Mouse (Mus musculus) MEL (cell line): ENCODE data around the gene Ksr1. TPM values are rescaled to one million over a fixed set of nuclear protein-coding genes. Genes with fewer than 3 reads are reported as not detected.

Experiments used
- DNase-seq: peaks from one replicate; pipeline ENCODE4 v3.0.0; 2011; ENCODE audit warnings: low read depth, low spot score
- H3K27ac ChIP-seq: 2 replicates; pipeline ENCODE4 v1.5.1; 2012; ENCODE audit warnings: low read depth, mild to moderate bottlenecking, control low read depth, low read length, moderate library complexity; ENCODE audit not compliant: control insufficient read depth
- H3K27me3 ChIP-seq, 2 experiments: fragments of 150-350 bp in 1 of 2; sonication (generic) in 1 of 2; 2 replicates each; pipeline ENCODE4 v1.6.1; 2012; ENCODE audit warnings: low read length in 2 of 2, mild to moderate bottlenecking in 2 of 2, improper control_type of control experiment in 1 of 2, moderate library complexity in 1 of 2; ENCODE audit not compliant: insufficient read depth in 2 of 2, control insufficient read depth in 1 of 2
- H3K36me3 ChIP-seq, 2 experiments: 2 replicates each; pipeline ENCODE4 v1.6.1; 2012 to 2014; ENCODE audit warnings: low read length in 2 of 2, improper control_type of control experiment in 1 of 2, inconsistent platforms in 1 of 2, mild to moderate bottlenecking in 1 of 2; ENCODE audit not compliant: insufficient read depth in 2 of 2, control insufficient read depth in 1 of 2
- H3K4me1 ChIP-seq, 2 experiments: fragments of 150-350 bp in 1 of 2; sonication (generic) in 1 of 2; 2 replicates each; pipeline ENCODE4 v1.6.1; 2012; ENCODE audit warnings: low read length in 2 of 2, improper control_type of control experiment in 1 of 2, mild to moderate bottlenecking in 1 of 2; ENCODE audit not compliant: insufficient read depth in 2 of 2, control insufficient read depth in 1 of 2
- H3K4me3 ChIP-seq, 2 experiments: fragments of 150-350 bp in 1 of 2; sonication (generic) in 1 of 2; 2 replicates each; pipeline ENCODE4 v1.5.1; 2012; ENCODE audit warnings: low read depth in 2 of 2, low read length in 2 of 2, mild to moderate bottlenecking in 2 of 2, moderate library complexity in 2 of 2, control low read depth in 1 of 2, improper control_type of control experiment in 1 of 2; ENCODE audit not compliant: control insufficient read depth in 1 of 2, insufficient read depth in 1 of 2
- H3K79me2 ChIP-seq: 2 replicates; pipeline ENCODE4 v1.6.1; 2012; ENCODE audit warnings: mild to moderate bottlenecking, low read length, moderate library complexity; ENCODE audit not compliant: control insufficient read depth, poor library complexity, insufficient read depth
- H3K9ac ChIP-seq: 2 replicates; pipeline ENCODE4 v1.6.1; 2012; ENCODE audit warnings: low read depth, mild to moderate bottlenecking, control low read depth, low read length, moderate library complexity; ENCODE audit not compliant: control insufficient read depth, poor library complexity, severe bottlenecking
- H3K9me3 ChIP-seq: fragments of 150-350 bp; sonication (generic); replicated peaks from 2 replicates; pipeline ENCODE4 v1.6.1; 2012; ENCODE audit warnings: mild to moderate bottlenecking, low read length, improper control_type of control experiment, moderate library complexity; ENCODE audit not compliant: insufficient read depth
- BHLHE40 ChIP-seq: IDR thresholded peaks from 2 replicates; pipeline ENCODE4 v1.6.1; 2012; ENCODE audit warnings: low read depth, mild to moderate bottlenecking, inconsistent platforms, low read length, improper control_type of control experiment, borderline replicate concordance
- CHD1 ChIP-seq: IDR thresholded peaks from 2 replicates; pipeline ENCODE4 v1.6.1; 2012; ENCODE audit warnings: low read depth, mild to moderate bottlenecking, inconsistent platforms, low read length, improper control_type of control experiment
- CHD2 ChIP-seq: IDR thresholded peaks from 2 replicates; pipeline ENCODE4 v1.6.1; 2011; ENCODE audit warnings: low read length, improper control_type of control experiment
- CTCF ChIP-seq, 3 experiments: IDR thresholded peaks in 2 of 3; conservative IDR thresholded peaks in 1 of 3; 2 replicates each; pipeline ENCODE4 v1.5.1; 2011 to 2012; ENCODE audit warnings: low read length in 3 of 3, low read depth in 2 of 3, mild to moderate bottlenecking in 2 of 3, improper control_type of control experiment in 1 of 3, inconsistent platforms in 1 of 3, mixed read lengths in 1 of 3, moderate library complexity in 1 of 3; ENCODE audit not compliant: control insufficient read depth in 1 of 3, insufficient read depth in 1 of 3, poor library complexity in 1 of 3, severe bottlenecking in 1 of 3
- E2F4 ChIP-seq: IDR thresholded peaks from 2 replicates; pipeline ENCODE4 v1.6.1; 2011; ENCODE audit warnings: low read depth, low read length, improper control_type of control experiment, borderline replicate concordance
- ELF1 ChIP-seq: IDR thresholded peaks from 2 replicates; pipeline ENCODE4 v1.6.1; 2014; ENCODE audit warnings: low read depth, mild to moderate bottlenecking, inconsistent platforms, low read length, improper control_type of control experiment, moderate library complexity
- MXI1 ChIP-seq: IDR thresholded peaks from 2 replicates; pipeline ENCODE4 v1.6.1; 2011; ENCODE audit warnings: mild to moderate bottlenecking, low read depth, low read length, improper control_type of control experiment
- NELFE ChIP-seq: IDR thresholded peaks from 2 replicates; pipeline ENCODE4 v1.6.1; 2011; ENCODE audit warnings: low read depth, low read length, improper control_type of control experiment
- NRF1 ChIP-seq: IDR thresholded peaks from 2 replicates; pipeline ENCODE4 v1.6.1; 2014; ENCODE audit warnings: low read depth, mild to moderate bottlenecking, inconsistent platforms, low read length, improper control_type of control experiment, moderate library complexity; ENCODE audit not compliant: poor library complexity, insufficient read depth, severe bottlenecking
- POLR2AphosphoS5 ChIP-seq: IDR thresholded peaks from 2 replicates; pipeline ENCODE4 v1.6.1; 2012; ENCODE audit warnings: low read depth, borderline replicate concordance, mild to moderate bottlenecking, inconsistent platforms, low read length, moderate library complexity, mixed read lengths
- RAD21 ChIP-seq: IDR thresholded peaks from 2 replicates; pipeline ENCODE4 v1.6.1; 2011; ENCODE audit warnings: mild to moderate bottlenecking, low read depth, low read length, improper control_type of control experiment
- RCOR1 ChIP-seq: IDR thresholded peaks from 2 replicates; pipeline ENCODE4 v1.6.1; 2012; ENCODE audit warnings: low read depth, mild to moderate bottlenecking, inconsistent platforms, low read length, improper control_type of control experiment
- TAL1 ChIP-seq: IDR thresholded peaks from 2 replicates; pipeline ENCODE4 v1.6.1; 2012; ENCODE audit warnings: mild to moderate bottlenecking, inconsistent platforms, low read length, moderate library complexity, mixed read lengths
- TBP ChIP-seq: IDR thresholded peaks from 2 replicates; pipeline ENCODE4 v1.8.0; 2011; ENCODE audit warnings: low read depth, low read length, improper control_type of control experiment
- UBTF ChIP-seq: IDR thresholded peaks from 2 replicates; pipeline ENCODE4 v1.6.1; 2012; ENCODE audit warnings: low read depth, mild to moderate bottlenecking, inconsistent platforms, low read length, improper control_type of control experiment, moderate library complexity, borderline replicate concordance; ENCODE audit not compliant: insufficient read depth
- USF2 ChIP-seq, 2 experiments: IDR thresholded peaks; 2 replicates each; pipeline ENCODE4 v1.6.1; 2011 to 2012; ENCODE audit warnings: improper control_type of control experiment in 2 of 2, low read length in 2 of 2, borderline replicate concordance in 1 of 2, inconsistent platforms in 1 of 2, low read depth in 1 of 2, mild to moderate bottlenecking in 1 of 2; ENCODE audit not compliant: insufficient read depth in 1 of 2
- polyA plus RNA-seq, 2 experiments: library from polyadenylated mRNA; stranded (reverse) in 1 of 2; unstranded in 1 of 2; fragments of >175 nt in 1 of 2; fragments of >200 nt in 1 of 2; gene quantifications; 2 replicates each; pipeline versions ENCODE4 v1.2.1 to v1.2.4; 2012; ENCODE audit warnings: low replicate concordance in 2 of 2, low read depth in 1 of 2; ENCODE audit not compliant: insufficient read length in 2 of 2, insufficient read depth in 1 of 2, missing spikeins in 1 of 2
- total RNA-seq: library from RNA; depleted of rRNA; stranded (reverse); fragments of 300-350 nt; gene quantifications from 2 replicates; pipeline ENCODE4 v1.2.3, GENCODE M21; 2012

Gene Ksr1
- total and polyA plus RNA-seq, 3 experiments: 9.7 to 18.4 TPM; not detected in 1

DNA sequence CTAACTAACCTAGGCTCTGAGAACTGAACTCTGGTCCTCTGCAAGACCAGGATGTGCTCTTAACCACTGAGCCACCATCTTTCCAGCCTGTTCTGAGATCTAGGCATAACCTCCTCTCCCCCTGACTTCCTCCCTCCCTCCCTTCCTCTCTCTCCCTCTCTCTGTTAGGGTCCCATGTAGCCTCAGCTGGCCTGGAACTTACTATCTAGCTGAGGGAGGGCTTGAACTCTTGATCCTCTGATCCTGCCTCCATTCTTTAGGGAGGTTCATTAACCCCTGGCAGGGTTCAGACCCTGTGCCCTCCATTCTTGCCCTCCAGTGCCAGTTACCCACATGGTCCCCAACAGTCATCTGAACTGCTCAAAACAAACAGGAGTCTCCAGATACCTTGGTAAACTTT, 133.2 kb downstream of the Ksr1 start:
- Histone ChIP-seq H3K27me3 (no peaks in the 10 kb centered on the region), H3K27ac (no peak overlapping the region), H3K36me3 (peaks cover 0 to 10% of the 10 kb centered on the region in 2 experiments; a peak in 2 of 4 replicates)
- no peak for TF ChIP-seq BHLHE40
- TF ChIP-seq, all 39 proteins: peak for 0
- Histone ChIP-seq H3K79me2 (no peaks in the 10 kb centered on the region), H3K9me3 (no peaks in the 10 kb centered on the region), H3K4me3 (no peak overlapping the region), H3K9ac (no peak overlapping the region), H3K4me1 (peaks cover 11 to 17% of the 10 kb centered on the region in 2 experiments)
- DNase-seq: no peak

GRCm38 (mm10) chr11:79012529-79012928, 133.7 kb downstream of the Ksr1 start:
- Histone ChIP-seq H3K9ac (no peak overlapping the region), H3K4me3 (no peak overlapping the region), H3K79me2 (no peaks in the 10 kb centered on the region), H3K27me3 (no peaks in the 10 kb centered on the region), H3K4me1 (peaks cover 16 to 20% of the 10 kb centered on the region in 2 experiments), H3K27ac (no peak overlapping the region), H3K9me3 (no peaks in the 10 kb centered on the region), H3K36me3 (peaks cover 0 to 14% of the 10 kb centered on the region in 2 experiments; a peak in 2 of 4 replicates)
- no peak for DNase-seq
- TF ChIP-seq TBP (no peak), CTCF (IDR thresholded peaks at IDR 0.05 in 2 of 3, conservative IDR thresholded peaks at IDR 0.05 in 1 of 3; ENCODE audit: control insufficient read depth in 1 of 3, insufficient read depth in 1 of 3, low read depth in 2 of 3, low read length in 3 of 3, poor library complexity in 1 of 3, severe bottlenecking in 1 of 3) (no peak), E2F4 (no peak), UBTF (no peak), USF2 (IDR thresholded peaks at IDR 0.05; ENCODE audit: borderline replicate concordance in 1 of 2, insufficient read depth in 1 of 2, low read depth in 1 of 2, low read length in 2 of 2) (no peak), BHLHE40 (no peak), NELFE (no peak), MXI1 (no peak), TAL1 (no peak), RAD21 (no peak), CHD2 (no peak), ELF1 (no peak), POLR2AphosphoS5 (no peak), RCOR1 (no peak), NRF1 (no peak), CHD1 (no peak)
